Mouse (Mus musculus): Measurements from ENCODE around the gene Prdm1.

DNA sequence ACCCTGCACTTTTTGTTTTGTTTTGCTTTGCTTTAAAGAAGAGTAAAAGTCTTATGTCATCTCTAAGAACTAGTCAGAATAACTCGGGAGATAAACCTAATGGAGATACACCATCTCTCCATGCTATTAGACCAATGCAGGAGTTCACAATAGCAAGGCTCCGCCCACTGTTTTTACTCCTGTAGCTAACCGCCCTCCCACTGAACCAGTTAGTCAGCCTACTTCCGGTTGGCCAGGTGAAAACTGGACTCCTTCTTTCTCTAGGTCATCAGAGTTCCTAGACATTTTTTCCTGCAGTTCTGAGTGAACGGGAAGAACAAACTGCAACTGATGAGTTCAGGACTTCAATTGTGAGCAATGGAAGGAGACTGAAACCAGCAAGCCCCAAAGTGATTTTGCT lies 138.0 kb downstream of the Prdm1 start:
- TF ChIP-seq CTCF (IDR thresholded peaks at IDR 0.05) (no peak), EP300 (IDR thresholded peaks at IDR 0.05) (no peak)
